Mouse (Mus musculus) urinary bladder, postnatal 14 days (tissue): ENCODE results near the gene Pfkfb4.

Experiments
- DNase-seq: peaks from one replicate; pipeline ENCODE4 v3.0.0; 2021; ENCODE audit warnings: low spot score

Pfkfb4 gene

GRCm38 (mm10) chr9:108991428-108992084 lies at the start of gene Pfkfb4:
Pfkfb4 (plus strand) TSS chr9:108991778.
- peak; percentile 97 for DNase-seq

GRCm38 (mm10) chr9:108945111-108945510 lies 46.5 kb upstream of the Pfkfb4 start:
- no peak for DNase-seq

GRCm38 (mm10) chr9:108945608-108946007 lies 46.0 kb upstream of the Pfkfb4 start:
- no peak for DNase-seq

- DNase-seq = peak; percentile 84
Observed at GRCm38 (mm10) chr9:108949231-108949966, 42.2 kb upstream of the Pfkfb4 start.

GRCm38 (mm10) chr9:108949967-108950728 lies 41.4 kb upstream of the Pfkfb4 start:
- DNase-seq = no peak

- DNase-seq = no peak
Observed at GRCm38 (mm10) chr9:108953081-108953636, 38.4 kb upstream of the Pfkfb4 start, which contains the start of gene Col7a1. Col7a1 (plus strand) TSS chr9:108953586.

GRCm38 (mm10) chr9:108955241-108955640 lies 36.3 kb upstream of the Pfkfb4 start:
- no peak for DNase-seq

- DNase-seq = no peak
Observed at GRCm38 (mm10) chr9:108955846-108956245, 35.7 kb upstream of the Pfkfb4 start.

- DNase-seq = no peak
Observed at GRCm38 (mm10) chr9:108963577-108963976, 28.0 kb upstream of the Pfkfb4 start.

- DNase-seq = no peak
Observed at GRCm38 (mm10) chr9:108964338-108964737, 27.2 kb upstream of the Pfkfb4 start.

GRCm38 (mm10) chr9:108970623-108971022 lies 21.0 kb upstream of the Pfkfb4 start:
- no peak for DNase-seq

- DNase-seq = no peak
Observed at GRCm38 (mm10) chr9:108976483-108976882, 15.1 kb upstream of the Pfkfb4 start.

GRCm38 (mm10) chr9:108977966-108978365 lies 13.6 kb upstream of the Pfkfb4 start:
- no peak for DNase-seq

GRCm38 (mm10) chr9:108982498-108982897 lies 9.1 kb upstream of the Pfkfb4 start:
- no peak for DNase-seq

GRCm38 (mm10) chr9:108983209-108983608 lies 8.4 kb upstream of the Pfkfb4 start:
- no peak for DNase-seq

- no peak for DNase-seq
Observed at GRCm38 (mm10) chr9:108985710-108986109, 5.9 kb upstream of the Pfkfb4 start, which contains the start of gene Ucn2. Ucn2 (plus strand) TSS chr9:108986010.

GRCm38 (mm10) chr9:108987704-108988350 lies 3.8 kb upstream of the Pfkfb4 start:
- peak; percentile 71 for DNase-seq

- no peak for DNase-seq
Observed at GRCm38 (mm10) chr9:108989802-108990461, 1.6 kb upstream of the Pfkfb4 start.

GRCm38 (mm10) chr9:108990462-108990820 lies 1.1 kb upstream of the Pfkfb4 start:
- DNase-seq = no peak

- no peak for DNase-seq
Observed at GRCm38 (mm10) chr9:108992085-108992469, 499 bp downstream of the Pfkfb4 start.

GRCm38 (mm10) chr9:108992620-108993361 lies 1.2 kb downstream of the Pfkfb4 start:
- DNase-seq = no peak
